Mouse (Mus musculus) testis, adult 2 months (tissue): Measurements from ENCODE around the gene Shroom1. TPM values are rescaled to one million over a fixed set of nuclear protein-coding genes. Genes with fewer than 3 reads are reported as not detected.

Experiments
- H3K27ac ChIP-seq: fragments of 200-500 bp; 2 replicates; pipeline ENCODE4 v1.5.1; 2012; ENCODE audit warnings: low read depth, low read length; ENCODE audit not compliant: control insufficient read depth, insufficient read depth
- H3K27me3 ChIP-seq: fragments of 200-500 bp; 2 replicates; pipeline ENCODE4 v1.6.1; 2012; ENCODE audit warnings: mild to moderate bottlenecking, low read length, moderate library complexity; ENCODE audit not compliant: control insufficient read depth, insufficient read depth
- H3K36me3 ChIP-seq: fragments of 200-500 bp; 2 replicates; pipeline ENCODE4 v1.6.1; 2012; ENCODE audit warnings: mild to moderate bottlenecking, low read length; ENCODE audit not compliant: control insufficient read depth, insufficient read depth
- H3K4me1 ChIP-seq: fragments of 200-500 bp; 2 replicates; pipeline ENCODE4 v1.6.1; 2012; ENCODE audit warnings: low read length; ENCODE audit not compliant: control insufficient read depth, insufficient read depth
- H3K4me3 ChIP-seq: fragments of 200-500 bp; 2 replicates; pipeline ENCODE4 v1.5.1; 2012; ENCODE audit warnings: low read depth, mild to moderate bottlenecking, low read length, moderate library complexity, mixed read lengths; ENCODE audit not compliant: control insufficient read depth
- CTCF ChIP-seq: fragments of 200-500 bp; IDR thresholded peaks from 2 replicates; pipeline ENCODE4 v1.5.1; 2012; ENCODE audit warnings: low read depth, mild to moderate bottlenecking, inconsistent platforms, low read length, moderate library complexity; ENCODE audit not compliant: control insufficient read depth, insufficient read depth, insufficient replicate concordance
- POLR2A ChIP-seq: fragments of 200-500 bp; IDR thresholded peaks from 2 replicates; pipeline ENCODE4 v1.6.1; 2012; ENCODE audit warnings: low read depth, mild to moderate bottlenecking, inconsistent platforms, low read length, moderate library complexity; ENCODE audit not compliant: control insufficient read depth
- polyA plus RNA-seq: library from polyadenylated mRNA; depleted of rRNA; stranded (reverse); fragments of >200 nt; gene quantifications from 2 replicates; pipeline ENCODE4 v1.2.3, GENCODE M21; 2012; rRNA removed

The Shroom1 gene
- polyA plus RNA-seq, 1 experiment: 0.41 TPM

DNA sequence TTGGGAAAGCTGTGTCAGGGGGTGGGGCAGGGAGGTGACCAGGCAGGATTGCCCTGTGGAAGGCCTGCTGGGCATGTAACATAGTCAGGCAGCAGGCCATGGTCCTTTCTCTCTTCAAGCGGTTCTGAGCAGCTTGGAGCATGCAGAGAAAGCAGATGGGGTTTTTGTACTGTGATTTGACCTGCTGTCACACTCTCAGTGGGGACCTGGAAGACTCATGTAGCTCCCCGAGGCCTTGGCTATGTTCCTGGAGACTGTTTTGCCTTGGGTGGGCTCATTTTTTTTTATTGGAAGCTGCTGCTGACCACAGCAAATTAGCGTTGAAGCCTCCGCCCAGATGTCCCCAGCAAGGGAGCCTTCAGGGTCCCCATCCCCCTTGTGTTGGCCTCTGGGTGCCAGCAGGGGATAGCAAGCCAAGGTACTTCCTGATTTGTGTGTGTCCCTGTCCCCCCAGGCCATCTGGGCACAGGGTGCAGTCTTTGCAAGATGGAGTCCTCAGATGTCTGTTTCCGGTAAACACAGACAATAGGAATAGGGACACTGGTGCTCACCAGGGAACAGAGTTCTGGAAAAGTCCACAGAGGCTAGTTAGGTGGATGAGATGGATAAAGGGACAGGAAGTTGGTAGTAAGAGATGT is 48.1 kb downstream of the Shroom1 start:
- H3K27me3 ChIP-seq: no peaks in the 10 kb centered on the region

DNA sequence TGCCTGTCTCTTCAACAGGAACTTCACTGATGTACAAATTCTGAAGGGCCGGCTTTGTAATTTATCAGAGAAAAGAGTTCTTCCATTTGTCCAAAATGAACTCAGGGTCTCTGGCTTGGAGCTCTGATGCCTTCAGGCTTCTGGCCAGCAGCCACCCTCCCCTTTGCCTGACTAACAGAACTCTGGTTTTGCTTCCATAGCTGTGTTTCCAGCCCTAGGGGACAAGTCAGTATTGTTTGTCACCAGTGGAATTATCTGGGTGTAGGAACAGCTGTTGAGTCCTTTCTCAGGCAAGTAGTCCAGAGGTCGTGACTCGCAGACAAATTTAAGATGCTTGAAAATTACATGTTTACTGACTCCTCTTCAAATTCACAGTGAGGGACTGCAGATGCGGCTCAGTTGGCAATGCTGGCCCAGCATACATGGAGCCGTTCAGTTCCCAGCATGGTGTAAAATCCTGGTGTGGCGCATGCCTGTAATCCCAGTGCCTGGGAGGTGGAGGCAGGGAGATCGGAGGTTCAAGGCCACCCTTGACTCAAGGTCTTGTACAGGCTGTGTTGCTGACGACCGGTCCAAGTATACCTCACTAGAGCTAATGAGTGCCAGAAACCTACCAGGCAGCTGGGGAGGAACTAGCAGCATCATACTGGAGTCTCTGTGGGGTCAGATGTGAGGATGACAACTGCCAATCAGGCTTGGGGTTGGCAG is 50.2 kb downstream of the Shroom1 start:
- Histone ChIP-seq H3K27me3 (no peaks in the 10 kb centered on the region), H3K36me3 (no peaks in the 10 kb centered on the region), H3K4me3 (no peak overlapping the region), H3K27ac (no peak overlapping the region), H3K4me1 (no peaks in the 10 kb centered on the region)
- TF ChIP-seq POLR2A (no peak), CTCF (no peak)

More for the DNA sequence above, 48.1 kb downstream of the Shroom1 start:
- Histone ChIP-seq H3K4me3 (no peak overlapping the region), H3K27ac (no peak overlapping the region), H3K36me3 (no peaks in the 10 kb centered on the region), H3K4me1 (no peaks in the 10 kb centered on the region)
- TF ChIP-seq POLR2A (no peak), CTCF (no peak)

- Histone ChIP-seq H3K4me1 (no peaks in the 10 kb centered on the region), H3K4me3 (no peak overlapping the region), H3K27me3 (no peaks in the 10 kb centered on the region), H3K27ac (no peak overlapping the region), H3K36me3 (no peaks in the 10 kb centered on the region)
- no peak for TF ChIP-seq POLR2A
- TF ChIP-seq CTCF: no peak
Measured at GRCm38 (mm10) chr11:53508152-53508551, 51.1 kb downstream of the Shroom1 start.

DNA sequence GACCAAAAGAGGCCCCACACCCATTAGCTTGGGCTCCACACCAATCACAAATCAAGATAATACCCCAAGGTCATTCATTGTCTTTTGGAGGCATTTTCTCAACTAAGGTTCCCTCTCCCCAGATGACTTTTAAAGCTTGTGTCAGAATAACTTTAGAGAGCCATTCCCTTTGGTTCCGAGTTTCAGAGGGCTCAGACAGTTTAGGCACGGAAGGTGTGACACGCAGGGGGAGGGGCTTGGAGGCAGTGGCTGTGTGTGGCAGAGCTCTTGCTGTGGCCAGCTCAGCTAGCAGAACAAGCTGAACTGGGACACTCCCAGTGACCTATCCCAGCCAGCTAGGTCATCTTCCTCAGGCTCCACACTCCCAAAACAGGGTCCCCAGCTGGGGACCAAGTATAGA is 51.6 kb downstream of the Shroom1 start:
- H3K4me3 ChIP-seq: no peak overlapping the region
- H3K27me3 ChIP-seq: no peaks in the 10 kb centered on the region
- H3K4me1 ChIP-seq: no peaks in the 10 kb centered on the region
- TF ChIP-seq POLR2A (no peak), CTCF (no peak)
- H3K27ac ChIP-seq: no peak overlapping the region
- H3K36me3 ChIP-seq: no peaks in the 10 kb centered on the region

GRCm38 (mm10) chr11:53510351-53510750 is 53.3 kb downstream of the Shroom1 start:
- H3K36me3 ChIP-seq: no peaks in the 10 kb centered on the region
- no peak for TF ChIP-seq CTCF
- no peak for TF ChIP-seq POLR2A
- H3K4me3 ChIP-seq: no peak overlapping the region
- no peaks in the 10 kb centered on the region for H3K4me1 ChIP-seq
- H3K27ac ChIP-seq: no peak overlapping the region
- no peaks in the 10 kb centered on the region for H3K27me3 ChIP-seq

GRCm38 (mm10) chr11:53516775-53517627 is 60.0 kb downstream of the Shroom1 start:
- no peak for TF ChIP-seq POLR2A
- TF ChIP-seq CTCF: no peak
- Histone ChIP-seq H3K4me3 (no peak overlapping the region), H3K27ac (no peak overlapping the region), H3K36me3 (no peaks in the 10 kb centered on the region), H3K4me1 (peaks cover 5% of the 10 kb centered on the region; the same call in 1 of the 2 replicates), H3K27me3 (no peaks in the 10 kb centered on the region)

Other genes with a start within 250 kb of the Shroom1 start
- 36.0 and 38.9 TPM in 2 replicates for gene Hspa4, start 156.7 kb upstream of the Shroom1 start, polyA plus RNA-seq
- gene Zcchc10, start 132.5 kb upstream of the Shroom1 start, polyA plus RNA-seq: 3.5 and 4.8 TPM in 2 replicates
- 21.1 and 22.9 TPM in 2 replicates for gene Aff4, start 106.4 kb upstream of the Shroom1 start, polyA plus RNA-seq
- gene Leap2, start 34.0 kb upstream of the Shroom1 start, polyA plus RNA-seq: not detected in 2 replicates
- 955 and 969 TPM in 2 replicates for gene Uqcrq, start 26.4 kb upstream of the Shroom1 start, polyA plus RNA-seq
- 8.4 and 10.1 TPM in 2 replicates for gene Gdf9, start 26.2 kb upstream of the Shroom1 start, polyA plus RNA-seq
- 0.05 and 0.11 TPM in 2 replicates for gene Gm10447, start 95 bp upstream of the Shroom1 start, polyA plus RNA-seq
- gene Gm9837, start 13.3 kb downstream of the Shroom1 start, polyA plus RNA-seq: 11.1 and 13.4 TPM in 2 replicates
- gene Gm9945, start 23.0 kb downstream of the Shroom1 start, polyA plus RNA-seq: not detected in 2 replicates
- 0.10 and 0.13 TPM in 2 replicates for gene Sowaha, start 23.1 kb downstream of the Shroom1 start, polyA plus RNA-seq
- 3.0 and 3.2 TPM in 2 replicates for gene Sept8, start 62.1 kb downstream of the Shroom1 start, polyA plus RNA-seq
- gene Kif3a, start 110.2 kb downstream of the Shroom1 start, polyA plus RNA-seq: 26.2 and 31.0 TPM in 2 replicates
- gene Il4, start 161.5 kb downstream of the Shroom1 start, polyA plus RNA-seq: not detected in 2 replicates
- 0.96 and 1.1 TPM in 2 replicates for gene Il13, start 177.5 kb downstream of the Shroom1 start, polyA plus RNA-seq